Mouse (Mus musculus) heart, embryonic 11.5 days (tissue): ENCODE data around the gene Cebpg. TPM values are rescaled to one million over a fixed set of nuclear protein-coding genes. Genes with fewer than 3 reads are reported as not detected.
A peak's percentile ranks its signal among the peaks of the same experiment; 100 is the strongest.

Source experiments
- ATAC-seq: fragments of 200-750 bp; cut with Nextera tagmentation; replicated peaks from 2 replicates; pipeline ENCODE4 v1.8.0; 2017; ENCODE audit warnings: moderate library complexity; ENCODE audit not compliant: insufficient number of reproducible peaks, low FRiP score, low TSS enrichment
- H3K27ac ChIP-seq: fragments of 300-500 bp; sonication (generic); 2 replicates; pipeline ENCODE4 v1.5.1; 2014; ENCODE audit warnings: mild to moderate bottlenecking, low read depth, low read length
- H3K27me3 ChIP-seq: fragments of 300-500 bp; sonication (generic); 2 replicates; pipeline ENCODE4 v1.6.1; 2014; ENCODE audit warnings: mild to moderate bottlenecking, low read length, mixed read lengths; ENCODE audit not compliant: control insufficient read depth, insufficient read depth
- H3K36me3 ChIP-seq: fragments of 300-500 bp; sonication (generic); 2 replicates; pipeline ENCODE4 v1.6.1; 2014; ENCODE audit warnings: mild to moderate bottlenecking, low read length, moderate library complexity, mixed read lengths; ENCODE audit not compliant: control insufficient read depth, insufficient read depth
- H3K4me1 ChIP-seq: fragments of 300-500 bp; sonication (generic); 2 replicates; pipeline ENCODE4 v1.6.1; 2014; ENCODE audit warnings: low read length; ENCODE audit not compliant: control insufficient read depth, insufficient read depth
- H3K4me2 ChIP-seq: fragments of 300-500 bp; sonication (generic); 2 replicates; pipeline ENCODE4 v1.6.1; 2014; ENCODE audit warnings: mild to moderate bottlenecking, moderate library complexity
- H3K4me3 ChIP-seq: fragments of 300-500 bp; sonication (generic); 2 replicates; pipeline ENCODE4 v1.5.1; 2014; ENCODE audit warnings: low read depth, low read length
- H3K9ac ChIP-seq: fragments of 300-500 bp; sonication (generic); 2 replicates; pipeline ENCODE4 v1.6.1; 2014; ENCODE audit warnings: mild to moderate bottlenecking, low read depth, low read length, moderate library complexity
- H3K9me3 ChIP-seq: fragments of 300-500 bp; sonication (generic); replicated peaks from 2 replicates; pipeline ENCODE4 v1.6.1; 2016; ENCODE audit warnings: low read length; ENCODE audit not compliant: control insufficient read depth
- WGBS: fragments of 180-500 bp; shearing (Covaris S2); extraction: QIAGEN DNeasy Blood & Tissue Kit; methylation state at CpG from one replicate; pipeline ENCODE4 v1.1.7; 2014; ENCODE audit not compliant: insufficient replicate concordance; 5-methylcytosine and 5-hydroxymethylcytosine counted together
- polyA plus RNA-seq: library from polyadenylated mRNA; unstranded; fragments of >200 nt; fragmentation: Nextera tagmentation; extraction: Ambion mirVana; gene quantifications from 2 replicates; pipeline ENCODE4 v1.2.1, GENCODE M21; 2014

Cebpg gene
- polyA plus RNA-seq, 1 experiment from 2014 or later: 16.1 TPM

DNA sequence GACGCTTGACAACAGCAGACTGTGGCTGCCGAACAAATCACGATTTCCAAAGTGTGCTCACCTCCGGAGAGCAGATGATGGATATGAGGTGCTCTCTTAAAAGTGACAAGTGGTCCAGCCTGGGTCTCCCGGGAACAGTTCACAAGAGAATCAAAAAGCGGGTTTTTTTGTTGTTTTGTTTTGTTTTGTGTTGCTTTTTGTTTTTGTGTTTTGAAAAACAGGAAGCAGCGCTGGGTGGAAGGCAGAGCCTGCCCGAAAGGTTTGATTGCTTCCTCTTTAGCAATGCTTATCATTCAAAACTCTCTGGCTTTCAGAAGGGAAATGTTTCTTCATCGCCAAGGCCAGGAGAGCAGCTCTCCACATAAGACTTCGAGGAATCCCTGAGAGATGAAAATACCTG, 626 bp upstream of the Cebpg start:
- H3K27me3 ChIP-seq: no peaks in the 10 kb centered on the region
- H3K9ac ChIP-seq: peak overlapping the region; percentile 39
- peak overlapping the region; percentile 68; the same call in 1 of the 2 replicates for H3K27ac ChIP-seq
- peak overlapping the region; percentile 99 for H3K4me3 ChIP-seq
- ATAC-seq: no peak
- H3K4me2 ChIP-seq: peak overlapping the region; percentile 91
- no peaks in the 10 kb centered on the region for H3K36me3 ChIP-seq
- WGBS: 14% methylated on average over 10 of the region's 10 CpGs
- H3K9me3 ChIP-seq: no peaks in the 10 kb centered on the region
- H3K4me1 ChIP-seq: peaks cover 11% of the 10 kb centered on the region

- no peaks in the 10 kb centered on the region for H3K27me3 ChIP-seq
- peaks cover 11% of the 10 kb centered on the region for H3K4me1 ChIP-seq
- peak overlapping the region; percentile 84 for H3K27ac ChIP-seq
- H3K9ac ChIP-seq: peak overlapping the region; percentile 91
- H3K36me3 ChIP-seq: 0 out of 2 replicates have a peak, but pooled peaks cover 2% of the 10 kb centered on the region
- peak overlapping the region; percentile 99 for H3K4me3 ChIP-seq
- peak overlapping the region; percentile 91 for H3K4me2 ChIP-seq
- no peaks in the 10 kb centered on the region for H3K9me3 ChIP-seq
- WGBS: under 1% methylated on average over 56 of the region's 77 CpGs
- ATAC-seq: peak; percentile 80
Observed at GRCm38 (mm10) chr7:35055619-35056435, 546 bp downstream of the Cebpg start.

- peak overlapping the region; percentile 91 for H3K4me2 ChIP-seq
- no peak for ATAC-seq
- no peak overlapping the region; the same call in 1 of the 2 replicates for H3K27ac ChIP-seq
- H3K9ac ChIP-seq: peak overlapping the region; percentile 91
- peak overlapping the region; percentile 99 for H3K4me3 ChIP-seq
- no peaks in the 10 kb centered on the region for H3K9me3 ChIP-seq
- no peaks in the 10 kb centered on the region for H3K27me3 ChIP-seq
- WGBS: 48% methylated on average over 2 of the region's 2 CpGs
- peaks cover 11% of the 10 kb centered on the region for H3K4me1 ChIP-seq
- H3K36me3 ChIP-seq: peaks cover 7% of the 10 kb centered on the region
Observed at GRCm38 (mm10) chr7:35054977-35055618, 1.3 kb downstream of the Cebpg start.

DNA sequence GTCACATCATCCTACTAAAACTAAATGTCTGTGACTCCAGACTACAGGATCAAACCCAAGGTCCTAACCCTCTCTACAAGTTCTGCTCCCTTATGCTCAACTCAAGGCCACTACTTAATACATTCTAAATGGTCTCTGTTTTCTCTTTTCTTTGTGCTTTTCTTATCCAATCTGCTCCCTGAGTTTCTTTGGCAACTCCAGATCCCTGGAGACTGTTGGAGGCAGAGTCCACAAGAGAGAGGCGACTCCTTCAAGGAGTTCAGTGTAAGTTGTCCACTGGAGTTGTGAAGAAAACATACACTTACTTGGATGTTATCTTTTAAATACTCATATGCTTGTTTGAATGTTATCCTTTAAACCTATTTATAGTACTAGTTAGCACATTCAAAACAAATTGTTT, 2.1 kb downstream of the Cebpg start:
- Histone ChIP-seq H3K9me3 (no peaks in the 10 kb centered on the region), H3K36me3 (peaks cover 7% of the 10 kb centered on the region), H3K4me2 (no peak overlapping the region), H3K27ac (no peak overlapping the region), H3K4me3 (no peak overlapping the region), H3K27me3 (no peaks in the 10 kb centered on the region), H3K4me1 (peaks cover 11% of the 10 kb centered on the region), H3K9ac (no peak overlapping the region)
- ATAC-seq: no peak
- 81% methylated on average over 1 of the region's 1 CpGs for WGBS

DNA sequence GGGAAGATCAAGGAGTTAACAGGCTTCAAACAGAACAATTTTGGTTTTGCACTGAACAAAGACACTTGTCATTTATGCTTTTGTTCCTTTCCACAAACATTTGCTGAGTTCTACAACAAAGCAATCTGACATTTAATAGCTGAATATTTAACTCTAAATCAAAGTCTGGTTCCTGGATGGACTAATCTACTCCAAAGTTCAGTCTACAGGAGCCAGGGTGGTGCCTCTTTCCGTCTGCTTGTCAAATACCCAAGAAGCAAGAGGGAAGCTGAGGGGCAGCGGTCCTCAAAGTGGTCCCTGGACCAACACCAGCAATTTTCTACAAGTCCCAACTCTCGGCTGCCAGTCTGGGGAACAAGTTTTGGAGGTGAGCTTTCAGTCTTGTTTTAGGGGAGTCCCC, 3.2 kb downstream of the Cebpg start:
- H3K4me2 ChIP-seq: no peak overlapping the region
- no peak overlapping the region for H3K9ac ChIP-seq
- 94% methylated on average over 3 of the region's 3 CpGs for WGBS
- H3K36me3 ChIP-seq: peaks cover 7% of the 10 kb centered on the region
- H3K27ac ChIP-seq: no peak overlapping the region
- no peaks in the 10 kb centered on the region for H3K27me3 ChIP-seq
- H3K4me3 ChIP-seq: no peak overlapping the region
- H3K4me1 ChIP-seq: peaks cover 11% of the 10 kb centered on the region
- H3K9me3 ChIP-seq: no peaks in the 10 kb centered on the region
- ATAC-seq: no peak

GRCm38 (mm10) chr7:35050540-35050939, 5.8 kb downstream of the Cebpg start:
- 94% methylated on average over 12 of the region's 12 CpGs for WGBS
- no peak for ATAC-seq
- no peaks in the 10 kb centered on the region for H3K27me3 ChIP-seq
- no peak overlapping the region for H3K4me3 ChIP-seq
- peaks cover 7% of the 10 kb centered on the region; the same call in 1 of the 2 replicates for H3K4me1 ChIP-seq
- H3K9ac ChIP-seq: no peak overlapping the region
- H3K36me3 ChIP-seq: peaks cover 15% of the 10 kb centered on the region
- H3K4me2 ChIP-seq: no peak overlapping the region
- H3K27ac ChIP-seq: no peak overlapping the region
- H3K9me3 ChIP-seq: no peaks in the 10 kb centered on the region

DNA sequence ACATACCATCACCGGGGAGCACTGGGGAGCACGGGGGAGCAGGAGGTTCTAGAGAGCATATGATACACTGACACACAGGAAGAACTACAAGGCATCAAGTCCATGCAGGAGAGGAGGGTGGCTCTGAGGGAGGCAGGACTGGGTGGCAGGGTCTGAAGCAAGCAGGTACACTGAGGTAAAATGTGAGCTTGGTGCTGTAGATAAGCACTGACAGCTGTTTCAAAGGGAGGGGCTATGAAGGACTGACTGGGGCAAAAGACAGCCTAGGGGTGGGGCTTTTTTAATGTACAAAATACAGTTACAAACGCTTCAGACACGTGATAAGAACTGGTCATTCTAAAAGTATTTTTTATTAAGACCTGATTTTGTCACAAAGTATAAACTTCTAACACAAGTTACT, 10.3 kb downstream of the Cebpg start:
- no peaks in the 10 kb centered on the region for H3K9me3 ChIP-seq
- no peaks in the 10 kb centered on the region for H3K4me1 ChIP-seq
- H3K27me3 ChIP-seq: no peaks in the 10 kb centered on the region
- peaks cover 29% of the 10 kb centered on the region for H3K36me3 ChIP-seq
- H3K4me3 ChIP-seq: no peak overlapping the region
- WGBS: 92% methylated on average over 4 of the region's 4 CpGs
- H3K4me2 ChIP-seq: no peak overlapping the region
- no peak for ATAC-seq
- H3K27ac ChIP-seq: no peak overlapping the region
- H3K9ac ChIP-seq: no peak overlapping the region

- no peak overlapping the region for H3K4me2 ChIP-seq
- ATAC-seq: no peak
- H3K27me3 ChIP-seq: no peaks in the 10 kb centered on the region
- H3K9me3 ChIP-seq: no peaks in the 10 kb centered on the region
- WGBS: 87% methylated on average over 2 of the region's 2 CpGs
- H3K9ac ChIP-seq: no peak overlapping the region
- no peak overlapping the region for H3K27ac ChIP-seq
- H3K36me3 ChIP-seq: peaks cover 22% of the 10 kb centered on the region
- H3K4me1 ChIP-seq: no peaks in the 10 kb centered on the region
- no peak overlapping the region for H3K4me3 ChIP-seq
Observed at GRCm38 (mm10) chr7:35044719-35045118, 11.7 kb downstream of the Cebpg start.
